Mouse (Mus musculus): ENCODE measurements around the gene Prr5l.
A peak's percentile ranks its signal among the peaks of the same experiment; 100 is the strongest.

The Prr5l gene

GRCm38 (mm10) chr2:101882998-101883397 is at the start of gene Prr5l:
Prr5l (minus strand) TSS chr2:101883027.
- peak; percentile 52 for DNase-seq (ENCODE audit: low spot score)

- no peak for DNase-seq (ENCODE audit: low spot score)
These were observed 49.5 kb upstream of the Prr5l start for GRCm38 (mm10) chr2:101932169-101932936.

GRCm38 (mm10) chr2:101925591-101926188 is 42.9 kb upstream of the Prr5l start:
- DNase-seq (ENCODE audit: low spot score), result no peak

GRCm38 (mm10) chr2:101925183-101925582 is 42.4 kb upstream of the Prr5l start:
- no peak for DNase-seq (ENCODE audit: low spot score)

GRCm38 (mm10) chr2:101923181-101923580 is 40.4 kb upstream of the Prr5l start:
- no peak for DNase-seq (ENCODE audit: low spot score)

GRCm38 (mm10) chr2:101922302-101922701 is 39.5 kb upstream of the Prr5l start:
- no peak for DNase-seq (ENCODE audit: low spot score)

GRCm38 (mm10) chr2:101920136-101920554 is 37.3 kb upstream of the Prr5l start:
- DNase-seq (ENCODE audit: low spot score), result no peak

GRCm38 (mm10) chr2:101918518-101918917 is 35.7 kb upstream of the Prr5l start:
- no peak for DNase-seq (ENCODE audit: low spot score)

- no peak for DNase-seq (ENCODE audit: low spot score)
These were observed 26.7 kb upstream of the Prr5l start for GRCm38 (mm10) chr2:101909326-101910080.

- DNase-seq (ENCODE audit: low spot score), result no peak
These were observed 25.9 kb upstream of the Prr5l start for GRCm38 (mm10) chr2:101908773-101909172.

GRCm38 (mm10) chr2:101907386-101908022 is 24.7 kb upstream of the Prr5l start:
- DNase-seq (ENCODE audit: low spot score), result no peak

GRCm38 (mm10) chr2:101906379-101906690 is 23.5 kb upstream of the Prr5l start:
- no peak for DNase-seq (ENCODE audit: low spot score)

GRCm38 (mm10) chr2:101905534-101906378 is 22.9 kb upstream of the Prr5l start:
- peak; percentile 87 for DNase-seq (ENCODE audit: low spot score)

- no peak for DNase-seq (ENCODE audit: low spot score)
These were observed 19.4 kb upstream of the Prr5l start for GRCm38 (mm10) chr2:101902196-101902595.

GRCm38 (mm10) chr2:101896425-101897204 is 13.8 kb upstream of the Prr5l start:
- no peak for DNase-seq (ENCODE audit: low spot score)

- DNase-seq (ENCODE audit: low spot score), result no peak
These were observed 11.3 kb upstream of the Prr5l start for GRCm38 (mm10) chr2:101894126-101894525.

- no peak for DNase-seq (ENCODE audit: low spot score)
These were observed 8.3 kb upstream of the Prr5l start for GRCm38 (mm10) chr2:101891143-101891542.

GRCm38 (mm10) chr2:101888886-101889285 is 6.1 kb upstream of the Prr5l start:
- DNase-seq (ENCODE audit: low spot score), result no peak

- peak; percentile 95 for DNase-seq (ENCODE audit: low spot score)
These were observed 3.1 kb upstream of the Prr5l start, which contains the start of gene Commd9 for GRCm38 (mm10) chr2:101885768-101886438. Commd9 (plus strand) TSS chr2:101886247.

GRCm38 (mm10) chr2:101884286-101884685 is 1.5 kb upstream of the Prr5l start:
- no peak for DNase-seq (ENCODE audit: low spot score)

Measured in layer of hippocampus, adult 11-12 months (tissue).